Mouse (Mus musculus) brain, embryonic 14.5 days (tissue): ENCODE data around the gene Hist1h2aa. TPM values are rescaled to one million over a fixed set of nuclear protein-coding genes. Genes with fewer than 3 reads are reported as not detected.

Source experiments
- DNase-seq: peaks from one replicate; pipeline ENCODE4 v3.0.0-alpha.2; 2011; ENCODE audit warnings: low read depth
- CTCF ChIP-seq: fragments of 200-500 bp; IDR thresholded peaks from 2 replicates; pipeline ENCODE4 v1.5.1; 2012; ENCODE audit warnings: inconsistent platforms, mild to moderate bottlenecking, moderate library complexity, borderline replicate concordance; ENCODE audit not compliant: insufficient read depth, insufficient read length; ENCODE audit errors: extremely low read depth
- POLR2A ChIP-seq: fragments of 200-500 bp; IDR thresholded peaks from 2 replicates; pipeline ENCODE4 v1.6.1; 2012; ENCODE audit warnings: mild to moderate bottlenecking, inconsistent platforms, borderline replicate concordance; ENCODE audit not compliant: poor library complexity, insufficient read depth, insufficient read length, severe bottlenecking; ENCODE audit errors: extremely low read depth
- polyA plus RNA-seq: library from polyadenylated mRNA; depleted of rRNA; stranded (reverse); fragments of >200 nt; gene quantifications from 2 replicates; pipeline ENCODE4 v1.2.3, GENCODE M21; 2012; rRNA removed

Gene Hist1h2aa
- polyA plus RNA-seq: not detected in 2 replicates

GRCm38 (mm10) chr13:23934211-23934520 lies at the start of gene Hist1h2aa:
Gene Hist1h2aa (plus strand): TSS chr13:23934462.
- no peak for DNase-seq
- TF ChIP-seq CTCF: no peak
- no peak for TF ChIP-seq POLR2A

- peak; percentile 50 for DNase-seq
- peak; percentile 53; the same call in 1 of the 2 replicates for TF ChIP-seq CTCF
- no peak for TF ChIP-seq POLR2A
These were observed 48.7 kb upstream of the Hist1h2aa start for GRCm38 (mm10) chr13:23885540-23885939.

GRCm38 (mm10) chr13:23887026-23887725 lies 47.1 kb upstream of the Hist1h2aa start:
- TF ChIP-seq CTCF (no peak), POLR2A (no peak)
- no peak for DNase-seq

- DNase-seq: no peak
- TF ChIP-seq POLR2A: no peak
- no peak for TF ChIP-seq CTCF
These were observed 45.2 kb upstream of the Hist1h2aa start for GRCm38 (mm10) chr13:23889011-23889605.

GRCm38 (mm10) chr13:23892592-23893268 lies 41.5 kb upstream of the Hist1h2aa start:
- no peak for DNase-seq

GRCm38 (mm10) chr13:23893269-23893593 lies 41.0 kb upstream of the Hist1h2aa start:
- peak; percentile 70 for DNase-seq
- no peak for TF ChIP-seq CTCF
- TF ChIP-seq POLR2A: no peak

More at GRCm38 (mm10) chr13:23892592-23893268, 41.5 kb upstream of the Hist1h2aa start:
- no peak for TF ChIP-seq POLR2A
- no peak for TF ChIP-seq CTCF

- no peak for TF ChIP-seq CTCF
- DNase-seq: no peak
These were observed 36.0 kb upstream of the Hist1h2aa start for GRCm38 (mm10) chr13:23898242-23898641.

- no peak for DNase-seq
- TF ChIP-seq POLR2A: no peak
These were observed 27.4 kb upstream of the Hist1h2aa start for GRCm38 (mm10) chr13:23906906-23907305.

GRCm38 (mm10) chr13:23910121-23910520 lies 24.1 kb upstream of the Hist1h2aa start:
- TF ChIP-seq POLR2A (no peak), CTCF (no peak)
- DNase-seq: no peak

GRCm38 (mm10) chr13:23911335-23911734 lies 22.9 kb upstream of the Hist1h2aa start:
- TF ChIP-seq CTCF (no peak), POLR2A (no peak)
- DNase-seq: no peak

GRCm38 (mm10) chr13:23913791-23914306 lies 20.4 kb upstream of the Hist1h2aa start:
- TF ChIP-seq CTCF: no peak
- TF ChIP-seq POLR2A: no peak
- DNase-seq: no peak

- TF ChIP-seq POLR2A: no peak
- no peak for TF ChIP-seq CTCF
- DNase-seq: no peak
These were observed 19.7 kb upstream of the Hist1h2aa start, which contains the start of gene Slc17a4 for GRCm38 (mm10) chr13:23914376-23915167. Gene Slc17a4 (minus strand): TSS chr13:23915009.

GRCm38 (mm10) chr13:23916132-23916531 lies 18.1 kb upstream of the Hist1h2aa start:
- no peak for DNase-seq
- no peak for TF ChIP-seq POLR2A
- no peak for TF ChIP-seq CTCF
